Comparison of ENCODE assay signal across 8 mouse cellular contexts in the genomic region with DNA sequence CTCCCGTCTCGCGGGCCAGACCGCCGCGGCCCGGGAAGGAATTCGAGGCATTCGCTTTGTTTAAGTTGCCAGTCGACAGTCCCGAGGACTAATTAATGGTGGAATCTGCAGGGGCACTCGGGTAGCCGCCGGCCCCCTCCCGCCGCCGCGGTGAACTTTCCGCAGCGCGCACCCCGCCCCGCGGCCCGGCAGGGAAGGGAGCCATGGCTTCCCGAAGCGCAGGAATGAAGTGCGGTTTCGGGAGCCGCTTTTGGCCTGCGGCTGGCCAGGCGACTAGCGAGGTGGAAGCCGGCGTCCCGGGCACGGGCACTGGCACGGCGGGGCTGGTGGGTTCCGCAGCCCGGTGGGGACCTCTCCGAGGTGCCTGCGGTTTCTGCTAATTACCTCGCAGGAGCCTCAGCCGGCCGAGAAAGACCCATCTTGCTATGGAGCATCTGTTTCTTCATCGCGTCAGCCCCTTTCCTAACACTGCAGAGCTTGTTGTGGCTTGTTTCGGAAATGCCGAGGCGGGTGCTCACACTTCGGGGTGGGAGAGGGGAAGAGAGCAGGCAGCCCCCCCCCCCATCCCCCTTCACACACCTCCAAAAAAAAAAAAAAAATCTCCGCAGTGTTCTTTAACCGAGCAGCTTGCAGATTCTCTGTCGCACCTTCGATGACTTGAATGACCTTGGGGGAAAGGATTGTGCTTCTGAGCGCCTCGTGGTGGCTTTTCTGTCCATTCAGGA. TPM values are rescaled to one million over a fixed set of nuclear protein-coding genes. Genes with fewer than 3 reads are reported as not detected.
DNase-seq lines count a peak whose midpoint lies in the region; ATAC-seq lines count a peak whose summit lies in the region.

No protein-coding gene starts in this region.

- ATAC-seq in liver, embryonic 16.5 days (ENCODE audit: low read depth) = no peak; the same call in 1 of the 2 replicates
- peak; percentile 40 for ATAC-seq in neural tube, embryonic 13.5 days (ENCODE audit: low read depth)

- under 1% methylated on average over 58 of the region's 58 CpGs for whole genome bisulfite sequencing in heart, embryonic 10.5 days
- WGBS in liver, embryonic 16.5 days (ENCODE audit: insufficient replicate concordance) = under 1% methylated on average over 58 of the region's 58 CpGs
- WGBS in neural tube, embryonic 13.5 days = under 1% methylated on average over 53 of the region's 58 CpGs

- DNase-seq in B cell, adult 2 months = peak; percentile 49 to 53
- DNase-seq in adrenal gland, adult 18-20 months (ENCODE audit: low spot score in 2 of 2) = peak; percentile 56 to 62
- DNase-seq in embryo, embryonic 9.5 days (ENCODE audit: extremely low spot score) = peak; percentile 73
- peak; percentile 81 for DNase-seq in heart, embryonic 10.5 days (ENCODE audit: low spot score)
- DNase-seq in kidney, adult 9 months = peak; percentile 46
- DNase-seq in urinary bladder, postnatal 36 days (ENCODE audit: low spot score in 2 of 2) = peak; percentile 44 to 50

- H3K9me3 ChIP-seq in heart, embryonic 10.5 days = no peaks in the 10 kb centered on the region
- H3K9me3 ChIP-seq in liver, embryonic 16.5 days (replicated peaks; ENCODE audit: control insufficient read depth, low read length) = no peaks in the 10 kb centered on the region
- H3K9me3 ChIP-seq in neural tube, embryonic 13.5 days = no peaks in the 10 kb centered on the region

- H3K4me3 ChIP-seq in heart, embryonic 10.5 days = peak overlapping the region; percentile 98
- H3K4me3 ChIP-seq in liver, embryonic 16.5 days (ENCODE audit: low read depth, low read length) = peak overlapping the region; percentile 67
- peak overlapping the region; percentile 93 for H3K4me3 ChIP-seq in neural tube, embryonic 13.5 days

- H3K27me3 ChIP-seq in heart, embryonic 10.5 days (ENCODE audit: insufficient read depth, poor library complexity, severe bottlenecking) = no peaks in the 10 kb centered on the region
- peaks cover 33% of the 10 kb centered on the region for H3K27me3 ChIP-seq in liver, embryonic 16.5 days (ENCODE audit: control insufficient read depth, insufficient read depth, low read depth, low read length)
- H3K27me3 ChIP-seq in neural tube, embryonic 13.5 days = no peaks in the 10 kb centered on the region

- peaks cover 41% of the 10 kb centered on the region for H3K4me1 ChIP-seq in heart, embryonic 10.5 days
- peaks cover 4% of the 10 kb centered on the region for H3K4me1 ChIP-seq in liver, embryonic 16.5 days (ENCODE audit: control insufficient read depth, low read depth, low read length)
- peaks cover 45% of the 10 kb centered on the region for H3K4me1 ChIP-seq in neural tube, embryonic 13.5 days (replicated peaks)

- no peaks in the 10 kb centered on the region for H3K36me3 ChIP-seq in heart, embryonic 10.5 days
- H3K36me3 ChIP-seq in liver, embryonic 16.5 days (ENCODE audit: control insufficient read depth, insufficient read depth) = no peaks in the 10 kb centered on the region
- H3K36me3 ChIP-seq in neural tube, embryonic 13.5 days = no peaks in the 10 kb centered on the region

- peak overlapping the region; percentile 80 for H3K4me2 ChIP-seq in liver, embryonic 16.5 days (ENCODE audit: low read depth, low read length)
- peak overlapping the region; percentile 70 for H3K4me2 ChIP-seq in neural tube, embryonic 13.5 days

- H3K9ac ChIP-seq in liver, embryonic 16.5 days (ENCODE audit: low read depth, low read length) = peak overlapping the region; percentile 69
- peak overlapping the region; percentile 91 for H3K9ac ChIP-seq in neural tube, embryonic 13.5 days

- peak overlapping the region; percentile 98 for H3K27ac ChIP-seq in heart, embryonic 10.5 days
- H3K27ac ChIP-seq in liver, embryonic 16.5 days (ENCODE audit: low read length) = peak overlapping the region; percentile 67
- peak overlapping the region; percentile 97 for H3K27ac ChIP-seq in neural tube, embryonic 13.5 days (replicated peaks)

RNA-seq across cellular contexts. Expression of a gene that starts 0.9 kb away (rescaled TPM):
- total RNA-seq in adrenal gland, adult 18-20 months (2021) = 10 to 100 TPM; 32.0 to 41.5 TPM
- polyA plus RNA-seq in heart, embryonic 10.5 days (2016; fragmentation: Nextera tagmentation; extraction: Ambion mirVana) = 96.4 and 126 TPM in 2 replicates
- polyA plus RNA-seq in liver, embryonic 16.5 days (2015; fragmentation: Nextera tagmentation; extraction: Ambion mirVana) = 12.0 and 13.2 TPM in 2 replicates
- polyA plus RNA-seq in neural tube, embryonic 13.5 days (2015; fragmentation: Nextera tagmentation; extraction: Ambion mirVana) = 70.9 and 77.6 TPM in 2 replicates

RNA-seq across cellular contexts. Expression of a gene that starts 8.5 kb away (rescaled TPM):
- under 1 TPM; 0.45 to 0.46 TPM for total RNA-seq in adrenal gland, adult 18-20 months (2021)
- polyA plus RNA-seq in heart, embryonic 10.5 days (2016; fragmentation: Nextera tagmentation; extraction: Ambion mirVana) = 0.18 TPM in 1 of 2 replicates, not detected in the other
- polyA plus RNA-seq in liver, embryonic 16.5 days (2015; fragmentation: Nextera tagmentation; extraction: Ambion mirVana) = 0.05 and 0.11 TPM in 2 replicates
- 0.43 TPM in 1 of 2 replicates, not detected in the other for polyA plus RNA-seq in neural tube, embryonic 13.5 days (2015; fragmentation: Nextera tagmentation; extraction: Ambion mirVana)

RNA-seq across cellular contexts. Expression of a gene that starts 47.2 kb away (rescaled TPM):
- under 1 TPM in 1 of 2 experiments, not detected in 1; 0.35 TPM for total RNA-seq in adrenal gland, adult 18-20 months (2021)
- 0.05 and 0.19 TPM in 2 replicates for polyA plus RNA-seq in heart, embryonic 10.5 days (2016; fragmentation: Nextera tagmentation; extraction: Ambion mirVana)
- polyA plus RNA-seq in liver, embryonic 16.5 days (2015; fragmentation: Nextera tagmentation; extraction: Ambion mirVana) = 0.05 TPM in 1 of 2 replicates, not detected in the other
- 0.75 and 1.4 TPM in 2 replicates for polyA plus RNA-seq in neural tube, embryonic 13.5 days (2015; fragmentation: Nextera tagmentation; extraction: Ambion mirVana)
